In the genomic region with DNA sequence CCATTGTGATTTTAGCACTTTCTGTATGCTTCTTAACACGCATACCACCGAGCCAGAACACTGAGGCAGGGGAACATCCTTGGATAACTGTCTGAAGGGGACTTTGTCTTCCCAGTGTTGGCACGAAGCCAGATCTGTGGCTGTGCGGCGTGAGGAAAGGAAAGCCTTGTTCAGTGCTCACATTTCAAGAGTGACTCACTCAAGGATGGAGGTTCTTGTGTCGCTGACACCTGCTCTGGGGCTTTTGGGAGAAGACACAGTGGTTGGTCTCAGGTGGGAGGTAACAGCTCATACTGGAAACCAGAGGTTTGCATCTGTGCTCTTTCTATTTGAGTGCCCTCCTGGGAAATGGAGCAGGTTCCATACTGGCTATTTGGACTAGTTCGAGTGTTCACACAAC, we compare ENCODE assay signal across 10 mouse cellular contexts. TPM values are rescaled to one million over a fixed set of nuclear protein-coding genes. Genes with fewer than 3 reads are reported as not detected.
DNase-seq lines count a peak whose midpoint lies in the region; ATAC-seq lines count a peak whose summit lies in the region.
"Had no signal": no experiment of that assay in that cellular context is flagged by ENCODE, and none has a peak within 500 bp of the region (broad histone marks: within the 10 kb centered on the region; RNA-seq: fewer than 3 reads in every experiment).

No protein-coding gene starts in this region.

- H3K36me3 ChIP-seq in hindbrain, embryonic 11.5 days (ENCODE audit: control insufficient read depth, insufficient read depth, low read length) = no peaks in the 10 kb centered on the region
- no peaks in the 10 kb centered on the region for H3K36me3 ChIP-seq in hindbrain, embryonic 16.5 days (ENCODE audit: control insufficient read depth, insufficient read depth, low read length)
- no peaks in the 10 kb centered on the region for H3K36me3 ChIP-seq in midbrain, embryonic 14.5 days (ENCODE audit: control insufficient read depth, insufficient read depth, low read length)
- H3K36me3 ChIP-seq in midbrain, embryonic 13.5 days = no peaks in the 10 kb centered on the region
- H3K36me3 ChIP-seq: midbrain, embryonic 12.5 days had no signal

- H3K27ac ChIP-seq in hindbrain, embryonic 11.5 days (ENCODE audit: low read depth, low read length) = no peak overlapping the region
- no peak overlapping the region for H3K27ac ChIP-seq in hindbrain, embryonic 16.5 days (ENCODE audit: low read depth, low read length)
- H3K27ac ChIP-seq in midbrain, embryonic 14.5 days (replicated peaks; ENCODE audit: low read depth, low read length) = no peak overlapping the region
- no peak overlapping the region for H3K27ac ChIP-seq in midbrain, embryonic 13.5 days
- H3K27ac ChIP-seq: left cerebral cortex, adult 2 months; midbrain, embryonic 12.5 days had no signal

- no peak overlapping the region for H3K4me3 ChIP-seq in hindbrain, embryonic 11.5 days (ENCODE audit: low read depth, low read length)
- H3K4me3 ChIP-seq in hindbrain, embryonic 16.5 days (ENCODE audit: low read length) = no peak overlapping the region
- no peak overlapping the region for H3K4me3 ChIP-seq in midbrain, embryonic 14.5 days (replicated peaks; ENCODE audit: low read depth, low read length)
- H3K4me3 ChIP-seq in midbrain, embryonic 13.5 days (replicated peaks) = no peak overlapping the region
- H3K4me3 ChIP-seq: left cerebral cortex, adult 2 months; midbrain, embryonic 12.5 days had no signal

- no peak for ATAC-seq in hindbrain, embryonic 11.5 days (ENCODE audit: low FRiP score)
- ATAC-seq in hindbrain, embryonic 16.5 days = no peak
- no peak for ATAC-seq in midbrain, embryonic 14.5 days (ENCODE audit: low FRiP score, low TSS enrichment)
- ATAC-seq in midbrain, embryonic 13.5 days = no peak

- no peaks in the 10 kb centered on the region for H3K4me1 ChIP-seq in hindbrain, embryonic 11.5 days (replicated peaks; ENCODE audit: control insufficient read depth, insufficient read depth, low read length)
- H3K4me1 ChIP-seq in hindbrain, embryonic 16.5 days (ENCODE audit: control insufficient read depth, insufficient read depth, low read depth, low read length) = no peaks in the 10 kb centered on the region
- H3K4me1 ChIP-seq in midbrain, embryonic 14.5 days (ENCODE audit: control insufficient read depth, insufficient read depth, low read length) = no peaks in the 10 kb centered on the region
- H3K4me1 ChIP-seq in midbrain, embryonic 13.5 days (replicated peaks) = no peaks in the 10 kb centered on the region

- 84% methylated on average over 7 of the region's 7 CpGs for WGBS in hindbrain, embryonic 11.5 days
- WGBS in hindbrain, embryonic 16.5 days = 47% methylated on average over 7 of the region's 7 CpGs
- 58% methylated on average over 7 of the region's 7 CpGs for WGBS in midbrain, embryonic 14.5 days
- 66% methylated on average over 7 of the region's 7 CpGs for WGBS in midbrain, embryonic 13.5 days

- H3K9me3 ChIP-seq in hindbrain, embryonic 11.5 days (ENCODE audit: control insufficient read depth, low read length) = no peaks in the 10 kb centered on the region
- H3K9me3 ChIP-seq in hindbrain, embryonic 16.5 days (ENCODE audit: control insufficient read depth, low read length) = no peaks in the 10 kb centered on the region
- no peaks in the 10 kb centered on the region for H3K9me3 ChIP-seq in midbrain, embryonic 14.5 days (ENCODE audit: control insufficient read depth, low read length)
- H3K9me3 ChIP-seq in midbrain, embryonic 13.5 days = no peaks in the 10 kb centered on the region
- H3K9me3 ChIP-seq: midbrain, embryonic 12.5 days had no signal

- peak; percentile 30 for DNase-seq in adrenal gland, postnatal 10 days
- DNase-seq in adrenal gland, adult 8-10 months = no peak
- DNase-seq in hindbrain, embryonic 11.5 days (ENCODE audit: low spot score) = peak; percentile 8
- DNase-seq in midbrain, embryonic 14.5 days = peak; percentile 54
- peak; percentile 70 for DNase-seq in induced T-regulatory cell, adult 2 months (ENCODE audit: low read depth)
- no peak for DNase-seq in cerebellum, postnatal 36 days

- H3K9ac ChIP-seq in hindbrain, embryonic 11.5 days (ENCODE audit: low read depth, low read length) = no peak overlapping the region
- H3K9ac ChIP-seq in hindbrain, embryonic 16.5 days (ENCODE audit: low read depth, low read length) = no peak overlapping the region
- no peak overlapping the region for H3K9ac ChIP-seq in midbrain, embryonic 14.5 days (replicated peaks; ENCODE audit: low read length)
- no peak overlapping the region for H3K9ac ChIP-seq in midbrain, embryonic 13.5 days (replicated peaks)
- H3K9ac ChIP-seq: midbrain, embryonic 12.5 days had no signal

- no peaks in the 10 kb centered on the region for H3K27me3 ChIP-seq in hindbrain, embryonic 11.5 days (ENCODE audit: control insufficient read depth, insufficient read depth, low read length)
- H3K27me3 ChIP-seq in hindbrain, embryonic 16.5 days (replicated peaks; ENCODE audit: control insufficient read depth, insufficient read depth, low read length) = no peaks in the 10 kb centered on the region
- no peaks in the 10 kb centered on the region for H3K27me3 ChIP-seq in midbrain, embryonic 14.5 days (ENCODE audit: control insufficient read depth, insufficient read depth, low read length)
- H3K27me3 ChIP-seq in midbrain, embryonic 13.5 days = no peaks in the 10 kb centered on the region
- H3K27me3 ChIP-seq: midbrain, embryonic 12.5 days had no signal

- H3K4me2 ChIP-seq in hindbrain, embryonic 11.5 days (replicated peaks; ENCODE audit: low read depth, low read length) = no peak overlapping the region
- H3K4me2 ChIP-seq in hindbrain, embryonic 16.5 days (ENCODE audit: low read length) = no peak overlapping the region
- H3K4me2 ChIP-seq in midbrain, embryonic 14.5 days (ENCODE audit: low read length) = no peak overlapping the region
- H3K4me2 ChIP-seq in midbrain, embryonic 13.5 days (replicated peaks) = no peak overlapping the region
- H3K4me2 ChIP-seq: midbrain, embryonic 12.5 days had no signal

RNA-seq across cellular contexts. Expression of gene Stat4, which starts 52.2 kb away (rescaled TPM):
- 1 to 10 TPM; 1.7 to 2.1 TPM for total RNA-seq in adrenal gland, postnatal 10 days (2021)
- under 1 TPM; 0.35 to 0.99 (median 0.48) TPM for total RNA-seq in adrenal gland, adult 8-10 months (2022)
- polyA plus RNA-seq in hindbrain, embryonic 11.5 days (2014; fragmentation: Nextera tagmentation; extraction: Ambion mirVana) = 0.93 and 0.95 TPM in 2 replicates
- polyA plus RNA-seq in hindbrain, embryonic 16.5 days (2015; fragmentation: Nextera tagmentation; extraction: Ambion mirVana) = 0.31 and 0.82 TPM in 2 replicates
- 0.34 and 0.47 TPM in 2 replicates for polyA plus RNA-seq in midbrain, embryonic 14.5 days (2014; fragmentation: Nextera tagmentation; extraction: Ambion mirVana)
- polyA plus RNA-seq in midbrain, embryonic 13.5 days (2015; fragmentation: Nextera tagmentation; extraction: Ambion mirVana) = 0.85 and 1.2 TPM in 2 replicates

Comparison
In these comparisons a context has a peak if more than half of its experiments do, and no peak if none do; other contexts are left out.
1. DNase-seq: peak in adrenal gland, postnatal 10 days (single experiment), hindbrain, embryonic 11.5 days (single experiment), midbrain, embryonic 14.5 days (single experiment) and induced T-regulatory cell, adult 2 months (single experiment); none in adrenal gland, adult 8-10 months (single experiment) and cerebellum, postnatal 36 days (0 of 2).